Mouse (Mus musculus): ENCODE measurements around the gene Ptchd4. TPM values are rescaled to one million over a fixed set of nuclear protein-coding genes. Genes with fewer than 3 reads are reported as not detected.

Ptchd4 gene
- polyA plus RNA-seq, 1 experiment from 2014 or later: 6.1 TPM

GRCm38 (mm10) chr17:42303062-42303577 lies 12.6 kb upstream of the Ptchd4 start:
- Histone ChIP-seq H3K27ac (ENCODE audit: low read depth, low read length) (no peak overlapping the region), H3K9me3 (ENCODE audit: control insufficient read depth, low read length) (no peaks in the 10 kb centered on the region), H3K4me2 (ENCODE audit: low read depth) (no peak overlapping the region), H3K9ac (ENCODE audit: low read length) (no peak overlapping the region), H3K36me3 (ENCODE audit: control insufficient read depth, insufficient read depth, low read length) (no peaks in the 10 kb centered on the region), H3K4me1 (ENCODE audit: control insufficient read depth, insufficient read depth, low read length) (no peaks in the 10 kb centered on the region), H3K27me3 (ENCODE audit: control insufficient read depth, insufficient read depth, low read length) (no peaks in the 10 kb centered on the region), H3K4me3 (ENCODE audit: low read depth, low read length) (no peak overlapping the region)
- WGBS: 79% methylated on average over 4 of the region's 4 CpGs
- ATAC-seq (ENCODE audit: insufficient read depth, low FRiP score, low TSS enrichment) (no peak), DNase-seq (ENCODE audit: low spot score) (no peak)

GRCm38 (mm10) chr17:42304262-42304661 lies 11.5 kb upstream of the Ptchd4 start:
- no peaks in the 10 kb centered on the region for H3K36me3 ChIP-seq (ENCODE audit: control insufficient read depth, insufficient read depth, low read length)
- H3K4me2 ChIP-seq (ENCODE audit: low read depth): no peak overlapping the region
- H3K9me3 ChIP-seq (ENCODE audit: control insufficient read depth, low read length): no peaks in the 10 kb centered on the region
- H3K4me3 ChIP-seq (ENCODE audit: low read depth, low read length): no peak overlapping the region
- no peaks in the 10 kb centered on the region for H3K27me3 ChIP-seq (ENCODE audit: control insufficient read depth, insufficient read depth, low read length)
- DNase-seq (ENCODE audit: low spot score): no peak
- H3K27ac ChIP-seq (ENCODE audit: low read depth, low read length): no peak overlapping the region
- H3K9ac ChIP-seq (ENCODE audit: low read length): no peak overlapping the region
- H3K4me1 ChIP-seq (ENCODE audit: control insufficient read depth, insufficient read depth, low read length): no peaks in the 10 kb centered on the region
- ATAC-seq (ENCODE audit: insufficient read depth, low FRiP score, low TSS enrichment): no peak
- WGBS: 70% methylated on average over 4 of the region's 4 CpGs

DNA sequence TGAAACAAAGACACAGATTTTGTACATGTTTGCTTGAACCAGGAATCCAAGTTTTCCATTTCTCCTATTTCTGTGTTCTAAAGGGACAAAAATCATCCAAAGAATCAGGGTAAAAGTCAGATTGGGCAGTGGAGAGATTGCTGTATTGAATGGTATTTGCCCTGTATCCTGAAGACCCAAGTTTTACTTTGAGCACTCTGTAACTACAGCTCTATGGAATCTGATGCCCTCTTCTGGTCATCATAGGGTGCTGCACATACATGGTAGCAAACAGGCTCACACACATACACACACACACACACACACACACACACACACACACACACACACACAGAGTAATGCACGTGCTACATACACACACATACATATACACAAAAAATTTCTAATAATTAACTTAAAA lies 8.7 kb upstream of the Ptchd4 start:
- Histone ChIP-seq H3K9ac (ENCODE audit: low read length) (no peak overlapping the region), H3K27ac (ENCODE audit: low read depth, low read length) (no peak overlapping the region), H3K36me3 (ENCODE audit: control insufficient read depth, insufficient read depth, low read length) (no peaks in the 10 kb centered on the region), H3K27me3 (ENCODE audit: control insufficient read depth, insufficient read depth, low read length) (no peaks in the 10 kb centered on the region), H3K4me2 (ENCODE audit: low read depth) (no peak overlapping the region), H3K9me3 (ENCODE audit: control insufficient read depth, low read length) (no peaks in the 10 kb centered on the region), H3K4me3 (ENCODE audit: low read depth, low read length) (no peak overlapping the region), H3K4me1 (ENCODE audit: control insufficient read depth, insufficient read depth, low read length) (no peaks in the 10 kb centered on the region)
- no peak for ATAC-seq (ENCODE audit: insufficient read depth, low FRiP score, low TSS enrichment)
- WGBS: 70% methylated on average over 1 of the region's 1 CpGs
- no peak for DNase-seq (ENCODE audit: low spot score)

GRCm38 (mm10) chr17:42310136-42310535 lies 5.6 kb upstream of the Ptchd4 start:
- no peak overlapping the region for H3K27ac ChIP-seq (ENCODE audit: low read depth, low read length)
- ATAC-seq (ENCODE audit: insufficient read depth, low FRiP score, low TSS enrichment) (no peak), DNase-seq (ENCODE audit: low spot score) (no peak)
- no peak overlapping the region for H3K4me2 ChIP-seq (ENCODE audit: low read depth)
- no peaks in the 10 kb centered on the region for H3K36me3 ChIP-seq (ENCODE audit: control insufficient read depth, insufficient read depth, low read length)
- no peaks in the 10 kb centered on the region for H3K27me3 ChIP-seq (ENCODE audit: control insufficient read depth, insufficient read depth, low read length)
- H3K9me3 ChIP-seq (ENCODE audit: control insufficient read depth, low read length): no peaks in the 10 kb centered on the region
- H3K9ac ChIP-seq (ENCODE audit: low read length): no peak overlapping the region
- H3K4me3 ChIP-seq (ENCODE audit: low read depth, low read length): no peak overlapping the region
- H3K4me1 ChIP-seq (ENCODE audit: control insufficient read depth, insufficient read depth, low read length): no peaks in the 10 kb centered on the region; the same call in 1 of the 2 replicates

DNA sequence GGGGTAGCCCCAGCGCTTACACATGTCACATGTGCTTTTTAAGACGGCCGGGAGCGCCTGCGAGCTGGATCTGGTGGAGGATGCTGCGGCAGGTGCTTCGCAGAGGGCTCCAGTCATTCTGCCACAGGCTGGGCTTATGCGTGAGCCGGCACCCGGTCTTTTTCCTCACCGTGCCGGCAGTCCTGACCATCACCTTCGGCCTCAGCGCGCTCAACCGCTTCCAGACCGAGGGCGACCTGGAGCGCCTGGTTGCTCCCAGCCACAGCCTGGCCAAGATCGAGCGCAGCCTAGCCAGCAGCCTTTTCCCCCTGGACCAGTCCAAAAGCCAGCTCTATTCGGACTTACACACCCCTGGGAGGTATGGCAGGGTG lies 850 bp downstream of the Ptchd4 start:
- 1% methylated on average over 20 of the region's 22 CpGs for WGBS
- Histone ChIP-seq H3K27me3 (ENCODE audit: control insufficient read depth, insufficient read depth, low read length) (0 out of 2 replicates have a peak, but pooled peaks cover 4% of the 10 kb centered on the region), H3K4me2 (ENCODE audit: low read depth) (peak overlapping the region; percentile 92), H3K9me3 (ENCODE audit: control insufficient read depth, low read length) (no peaks in the 10 kb centered on the region), H3K4me1 (ENCODE audit: control insufficient read depth, insufficient read depth, low read length) (no peaks in the 10 kb centered on the region; the same call in 1 of the 2 replicates), H3K9ac (ENCODE audit: low read length) (peak overlapping the region; percentile 56), H3K27ac (ENCODE audit: low read depth, low read length) (no peak overlapping the region), H3K36me3 (ENCODE audit: control insufficient read depth, insufficient read depth, low read length) (no peaks in the 10 kb centered on the region), H3K4me3 (ENCODE audit: low read depth, low read length) (peak overlapping the region; percentile 59)
- DNase-seq (ENCODE audit: low spot score) (peak; percentile 42), ATAC-seq (ENCODE audit: insufficient read depth, low FRiP score, low TSS enrichment) (peak; percentile 73)

DNA sequence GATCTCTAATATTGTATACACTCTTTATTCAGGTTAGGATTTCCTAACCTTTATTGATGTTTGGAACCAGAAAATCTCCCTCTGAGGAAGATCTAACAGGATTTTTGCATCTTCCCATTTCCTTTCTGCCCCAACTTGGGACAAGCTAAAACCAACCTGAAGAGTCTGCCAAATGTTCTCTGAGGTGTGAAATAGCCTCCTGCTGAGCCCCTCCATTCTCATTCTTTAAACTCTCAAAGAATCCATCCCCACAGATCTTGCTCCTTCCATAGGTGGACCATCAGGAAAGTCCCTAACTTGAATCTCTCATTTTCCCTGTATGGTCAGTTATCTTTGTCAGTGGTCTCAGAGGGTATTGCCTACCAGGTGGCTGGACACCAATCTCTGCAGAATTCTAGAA lies 20.0 kb downstream of the Ptchd4 start:
- ATAC-seq (ENCODE audit: insufficient read depth, low FRiP score, low TSS enrichment) (no peak), DNase-seq (ENCODE audit: low spot score) (no peak)
- Histone ChIP-seq H3K27me3 (ENCODE audit: control insufficient read depth, insufficient read depth, low read length) (no peaks in the 10 kb centered on the region), H3K27ac (ENCODE audit: low read depth, low read length) (no peak overlapping the region), H3K9me3 (ENCODE audit: control insufficient read depth, low read length) (no peaks in the 10 kb centered on the region), H3K4me1 (ENCODE audit: control insufficient read depth, insufficient read depth, low read length) (no peaks in the 10 kb centered on the region), H3K4me2 (ENCODE audit: low read depth) (no peak overlapping the region), H3K36me3 (ENCODE audit: control insufficient read depth, insufficient read depth, low read length) (no peaks in the 10 kb centered on the region), H3K4me3 (ENCODE audit: low read depth, low read length) (no peak overlapping the region), H3K9ac (ENCODE audit: low read length) (no peak overlapping the region)

GRCm38 (mm10) chr17:42336571-42336970 lies 20.8 kb downstream of the Ptchd4 start:
- DNase-seq (ENCODE audit: low spot score): no peak
- Histone ChIP-seq H3K9me3 (ENCODE audit: control insufficient read depth, low read length) (no peaks in the 10 kb centered on the region), H3K27ac (ENCODE audit: low read depth, low read length) (no peak overlapping the region), H3K4me1 (ENCODE audit: control insufficient read depth, insufficient read depth, low read length) (no peaks in the 10 kb centered on the region), H3K36me3 (ENCODE audit: control insufficient read depth, insufficient read depth, low read length) (no peaks in the 10 kb centered on the region), H3K4me3 (ENCODE audit: low read depth, low read length) (no peak overlapping the region), H3K27me3 (ENCODE audit: control insufficient read depth, insufficient read depth, low read length) (no peaks in the 10 kb centered on the region), H3K9ac (ENCODE audit: low read length) (no peak overlapping the region), H3K4me2 (ENCODE audit: low read depth) (no peak overlapping the region)
- WGBS: 90% methylated on average over 6 of the region's 6 CpGs
- no peak for ATAC-seq (ENCODE audit: insufficient read depth, low FRiP score, low TSS enrichment)

DNA sequence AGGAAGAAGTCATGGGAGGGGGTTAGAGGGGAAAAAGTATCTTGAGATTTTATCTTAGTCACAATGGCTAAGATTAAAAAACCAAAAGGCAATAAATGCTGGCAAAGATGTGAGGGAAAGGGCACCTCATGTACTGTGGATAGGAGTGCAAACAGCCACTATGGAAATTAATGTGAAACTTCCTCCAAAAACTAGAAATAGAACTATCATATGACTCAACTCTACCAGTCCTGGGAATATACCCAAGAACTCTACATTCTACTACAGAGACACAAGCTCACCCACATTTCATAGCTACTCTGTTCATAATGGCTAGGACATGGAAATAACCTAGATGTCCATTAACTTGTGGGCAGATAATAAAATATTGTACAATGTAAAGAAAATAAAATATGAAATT lies 30.3 kb downstream of the Ptchd4 start:
- Histone ChIP-seq H3K27me3 (ENCODE audit: control insufficient read depth, insufficient read depth, low read length) (no peaks in the 10 kb centered on the region), H3K36me3 (ENCODE audit: control insufficient read depth, insufficient read depth, low read length) (no peaks in the 10 kb centered on the region), H3K9me3 (ENCODE audit: control insufficient read depth, low read length) (no peaks in the 10 kb centered on the region), H3K9ac (ENCODE audit: low read length) (no peak overlapping the region), H3K4me1 (ENCODE audit: control insufficient read depth, insufficient read depth, low read length) (no peaks in the 10 kb centered on the region), H3K27ac (ENCODE audit: low read depth, low read length) (no peak overlapping the region), H3K4me3 (ENCODE audit: low read depth, low read length) (no peak overlapping the region), H3K4me2 (ENCODE audit: low read depth) (no peak overlapping the region)
- no peak for DNase-seq (ENCODE audit: low spot score)
- ATAC-seq (ENCODE audit: insufficient read depth, low FRiP score, low TSS enrichment): no peak

DNA sequence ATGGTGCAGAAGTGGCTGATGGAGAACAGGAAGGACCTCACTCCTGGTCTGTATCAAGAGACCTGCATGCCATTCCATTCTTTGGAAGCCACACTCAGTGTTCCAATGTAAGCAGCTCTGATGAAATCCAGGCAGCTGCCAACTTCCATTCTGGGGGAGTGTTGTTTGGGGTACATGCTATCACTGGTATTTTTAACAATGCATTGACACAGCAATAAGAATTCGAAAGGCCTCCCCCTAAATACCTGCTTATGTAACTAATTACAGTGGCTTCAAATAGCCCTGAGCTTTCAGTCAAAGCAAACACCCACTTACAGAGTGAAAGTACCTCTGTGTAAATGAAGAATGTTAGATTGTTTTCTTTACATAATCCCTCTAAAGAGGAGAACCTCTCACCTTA lies 42.7 kb downstream of the Ptchd4 start:
- Histone ChIP-seq H3K27ac (ENCODE audit: low read depth, low read length) (no peak overlapping the region), H3K4me1 (ENCODE audit: control insufficient read depth, insufficient read depth, low read length) (no peaks in the 10 kb centered on the region), H3K4me3 (ENCODE audit: low read depth, low read length) (no peak overlapping the region), H3K27me3 (ENCODE audit: control insufficient read depth, insufficient read depth, low read length) (no peaks in the 10 kb centered on the region), H3K36me3 (ENCODE audit: control insufficient read depth, insufficient read depth, low read length) (no peaks in the 10 kb centered on the region), H3K9ac (ENCODE audit: low read length) (no peak overlapping the region), H3K4me2 (ENCODE audit: low read depth) (no peak overlapping the region), H3K9me3 (ENCODE audit: control insufficient read depth, low read length) (no peaks in the 10 kb centered on the region)
- no peak for DNase-seq (ENCODE audit: low spot score)
- 74% methylated on average over 1 of the region's 1 CpGs for WGBS
- ATAC-seq (ENCODE audit: insufficient read depth, low FRiP score, low TSS enrichment): no peak

Data from neural tube, embryonic 11.5 days (tissue).